Mouse (Mus musculus) testis, adult 10 weeks (tissue): ENCODE results near the gene Chadl. TPM values are rescaled to one million over a fixed set of nuclear protein-coding genes. Genes with fewer than 3 reads are reported as not detected.

Source experiments
- polyA plus RNA-seq: library from polyadenylated mRNA; stranded (reverse); fragments of 350-450 nt; fragmentation: Illumina TruSeq; extraction: RNeasy Lipid Tissue Mini Kit (QIAGEN cat#74804); gene quantifications from one replicate; pipeline ENCODE4 v1.2.3, GENCODE M21; 2014; ENCODE audit warnings: low read depth, low replicate concordance

Chadl gene
- 0.17 TPM for polyA plus RNA-seq

DNA sequence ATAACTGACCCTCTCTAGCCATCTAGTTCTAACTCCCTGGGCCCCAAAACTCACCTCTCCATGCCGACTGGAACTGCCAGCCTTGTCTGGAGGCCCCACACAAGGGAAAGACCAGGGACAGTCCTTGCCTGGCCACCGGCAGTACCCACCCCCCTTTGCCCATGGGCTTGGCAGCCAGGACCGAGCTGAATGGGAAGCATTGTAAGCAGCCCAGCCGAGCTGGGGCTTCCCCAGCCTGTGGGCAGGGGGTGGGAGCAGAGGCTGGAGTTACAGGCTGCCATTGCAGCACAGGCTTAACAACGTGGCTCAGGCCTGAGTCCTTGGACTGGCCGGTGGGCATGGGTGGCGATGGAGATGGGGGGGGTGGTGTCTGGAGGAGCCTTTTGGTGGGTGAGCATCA lies at the start of gene Chadl:
Gene Chadl (minus strand): TSS at position 113 of the 400 bp plus-strand sequence.

DNA sequence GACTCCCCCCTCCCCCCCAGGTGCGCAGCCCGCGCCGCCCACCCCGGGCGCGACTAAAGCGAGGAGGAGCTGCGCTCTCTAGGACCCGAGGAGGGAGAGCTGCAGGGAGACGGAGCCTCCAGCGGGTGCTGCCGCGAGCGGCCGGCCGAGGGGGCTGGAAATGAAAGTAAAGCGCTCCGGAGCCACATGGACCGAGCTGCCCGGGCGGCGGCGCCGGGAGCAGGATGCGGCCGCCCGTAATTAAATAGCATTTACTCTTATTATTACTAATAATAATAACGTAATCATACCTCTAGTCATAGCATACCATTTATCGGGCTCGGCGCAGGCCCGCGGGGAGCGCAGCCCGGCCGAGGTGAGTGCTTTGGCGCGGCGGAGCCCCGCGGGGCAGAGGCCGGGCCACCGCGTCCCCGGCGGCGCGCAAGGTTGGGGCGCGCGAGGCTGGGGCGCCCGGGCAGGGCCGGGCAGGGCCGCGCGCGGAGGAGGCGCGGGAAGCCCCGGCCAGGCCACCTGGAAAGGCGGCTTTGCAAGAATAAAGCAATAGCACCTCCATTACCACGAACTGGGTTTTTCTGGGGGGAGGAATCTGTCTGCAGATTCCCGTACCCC lies 48.0 kb upstream of the Chadl start, which contains the start of the genes Zc3h7b and Rangap1:
Gene Zc3h7b (plus strand): TSS at position 66 of the 609 bp plus-strand sequence.
Gene Rangap1 (minus strand): TSS at position 539 of the 609 bp plus-strand sequence.

DNA sequence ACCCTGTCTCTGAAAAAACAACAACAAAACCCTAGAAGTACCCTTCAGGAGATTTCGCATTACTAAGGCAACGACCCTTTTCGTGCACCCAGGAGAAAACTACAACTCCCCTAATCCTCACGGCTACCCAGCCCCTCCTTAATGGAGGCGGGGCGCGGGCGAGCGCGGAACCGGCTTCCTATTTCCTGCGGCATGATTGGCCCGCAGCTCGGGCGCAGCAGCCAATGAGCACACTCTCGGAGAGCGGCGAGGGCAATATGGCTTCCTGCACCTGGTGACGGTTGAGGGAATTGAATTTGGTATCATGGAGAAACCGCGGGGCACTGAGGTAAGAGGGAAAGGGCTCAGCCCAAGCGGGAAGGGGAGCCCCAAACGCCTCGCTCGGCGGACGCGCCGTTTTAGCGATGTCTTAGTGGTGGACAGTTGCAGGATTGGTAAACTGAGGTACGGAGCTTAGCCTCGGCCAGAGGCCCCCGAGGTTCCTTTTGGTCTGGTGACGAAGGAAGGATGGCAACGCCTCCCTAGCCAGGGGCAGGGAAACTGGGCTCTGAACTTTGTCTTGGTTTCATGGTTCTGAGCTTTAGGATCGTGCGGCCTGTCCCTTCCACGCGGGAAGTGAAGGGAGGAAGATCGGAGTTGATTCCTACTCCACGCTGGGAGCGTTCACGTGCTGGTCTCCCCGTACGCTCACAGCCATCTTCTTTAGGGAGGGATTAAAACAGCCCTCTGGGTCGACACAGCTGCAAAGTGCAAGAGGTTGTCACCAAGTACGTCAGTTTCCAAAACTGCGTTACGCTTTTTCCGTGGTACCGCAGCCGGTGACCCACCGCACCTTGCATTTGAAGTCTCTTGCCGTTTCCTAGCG lies 33.2 kb downstream of the Chadl start, which contains the start of gene L3mbtl2:
Gene L3mbtl2 (plus strand): TSS at position 193 of the 865 bp plus-strand sequence.

Other genes starting within 250 kb of the Chadl start
- gene Rbx1, start 231.0 kb downstream of the Chadl start, polyA plus RNA-seq = 53.6 TPM
- 54.9 TPM for gene Ep300, start 111.9 kb downstream of the Chadl start, polyA plus RNA-seq
- gene L3mbtl2, start 33.4 kb downstream of the Chadl start, polyA plus RNA-seq = 3.4 TPM
- gene Zc3h7b, start 47.8 kb upstream of the Chadl start, polyA plus RNA-seq = 11.5 TPM
- 24.3 TPM for gene Rangap1, start 48.2 kb upstream of the Chadl start, polyA plus RNA-seq
- 21.1 TPM for gene Tef, start 105.1 kb upstream of the Chadl start, polyA plus RNA-seq
- gene Tob2, start 161.5 kb upstream of the Chadl start, polyA plus RNA-seq = 1.9 TPM
- gene Phf5a, start 174.6 kb upstream of the Chadl start, polyA plus RNA-seq = 15.5 TPM
- 26.9 TPM for gene Aco2, start 175.0 kb upstream of the Chadl start, polyA plus RNA-seq
- 1.4 TPM for gene Polr3h, start 229.0 kb upstream of the Chadl start, polyA plus RNA-seq
- gene Csdc2, start 239.5 kb upstream of the Chadl start, polyA plus RNA-seq = 0.45 TPM